Mouse (Mus musculus): ENCODE results near the gene Resp18.

Gene Resp18

GRCm38 (mm10) chr1:75278228-75278627 lies at the start of gene Resp18:
TSS of gene Resp18 (minus strand) at chr1:75278415.
- no peak for DNase-seq

GRCm38 (mm10) chr1:75327461-75327860 lies 49.2 kb upstream of the Resp18 start:
- no peak for DNase-seq

GRCm38 (mm10) chr1:75319166-75319565 lies 41.0 kb upstream of the Resp18 start:
- DNase-seq = no peak

- DNase-seq = no peak
These were observed 40.5 kb upstream of the Resp18 start for GRCm38 (mm10) chr1:75318736-75319135.

- no peak for DNase-seq
These were observed 40.1 kb upstream of the Resp18 start for GRCm38 (mm10) chr1:75318301-75318700.

- DNase-seq = peak; percentile 100
These were observed 39.3 kb upstream of the Resp18 start, which contains the start of gene Dnpep for GRCm38 (mm10) chr1:75317241-75318201. TSS of gene Dnpep (minus strand) at chr1:75317990.

GRCm38 (mm10) chr1:75316861-75317240 lies 38.6 kb upstream of the Resp18 start:
- peak; percentile 90 for DNase-seq

- no peak for DNase-seq
These were observed 37.5 kb upstream of the Resp18 start for GRCm38 (mm10) chr1:75315456-75316365.

GRCm38 (mm10) chr1:75315011-75315410 lies 36.8 kb upstream of the Resp18 start:
- no peak for DNase-seq

GRCm38 (mm10) chr1:75311694-75312093 lies 33.5 kb upstream of the Resp18 start:
- DNase-seq = no peak

GRCm38 (mm10) chr1:75304662-75305061 lies 26.4 kb upstream of the Resp18 start:
- no peak for DNase-seq

GRCm38 (mm10) chr1:75294294-75294693 lies 16.1 kb upstream of the Resp18 start:
- DNase-seq = no peak

GRCm38 (mm10) chr1:75293331-75293701 lies 15.1 kb upstream of the Resp18 start:
- no peak for DNase-seq

GRCm38 (mm10) chr1:75292476-75293330 lies 14.5 kb upstream of the Resp18 start:
- DNase-seq = no peak

- DNase-seq = no peak
These were observed 13.1 kb upstream of the Resp18 start for GRCm38 (mm10) chr1:75291321-75291720.

GRCm38 (mm10) chr1:75290582-75290981 lies 12.4 kb upstream of the Resp18 start:
- peak; percentile 14 for DNase-seq

GRCm38 (mm10) chr1:75289888-75290431 lies 11.7 kb upstream of the Resp18 start:
- DNase-seq = no peak

- DNase-seq = no peak
These were observed 11.2 kb upstream of the Resp18 start for GRCm38 (mm10) chr1:75289376-75289775.

- DNase-seq = peak; percentile 10
These were observed 6.7 kb upstream of the Resp18 start for GRCm38 (mm10) chr1:75284911-75285310.

- DNase-seq = no peak
These were observed 4.8 kb upstream of the Resp18 start for GRCm38 (mm10) chr1:75283017-75283416.

GRCm38 (mm10) chr1:75277195-75278188 lies 723 bp downstream of the Resp18 start:
- peak; percentile 72 for DNase-seq
